Mouse (Mus musculus): ENCODE measurements around the gene Abcc9. TPM values are rescaled to one million over a fixed set of nuclear protein-coding genes. Genes with fewer than 3 reads are reported as not detected.

Abcc9 gene
- polyA plus RNA-seq, 1 experiment from 2014 or later, result 7.7 TPM

DNA sequence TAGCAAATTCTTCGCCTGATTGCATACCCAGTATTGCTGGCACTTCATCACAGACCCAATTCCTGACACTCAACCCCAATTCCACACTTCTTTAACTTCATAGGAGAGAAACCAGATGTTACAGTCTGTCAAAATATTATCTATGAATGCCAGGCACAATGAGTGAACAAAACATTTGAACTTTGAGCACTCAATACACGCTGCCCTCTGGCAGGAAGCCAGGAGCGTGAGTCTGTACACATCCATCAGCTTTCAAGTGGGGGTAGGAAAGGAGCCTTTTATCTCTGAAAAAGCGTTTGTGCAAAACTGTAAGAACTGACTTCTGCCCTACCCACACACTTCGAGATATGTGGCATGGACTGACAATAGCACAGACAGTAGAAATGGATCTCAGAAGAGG lies 134.7 kb downstream of the Abcc9 start:
- ATAC-seq (replicated peaks; ENCODE audit: low FRiP score), result no peak
- Histone ChIP-seq H3K27ac (no peak overlapping the region), H3K36me3 (peaks cover 9% of the 10 kb centered on the region), H3K9ac (no peak overlapping the region), H3K4me1 (peaks cover 28% of the 10 kb centered on the region), H3K9me3 (replicated peaks) (no peaks in the 10 kb centered on the region), H3K4me2 (0 out of 2 replicates have a peak overlapping the region, but pooled peaks have one; percentile 14), H3K27me3 (peaks cover 31% of the 10 kb centered on the region), H3K4me3 (replicated peaks) (no peak overlapping the region)
- 39% methylated on average over 5 of the region's 5 CpGs for WGBS

DNA sequence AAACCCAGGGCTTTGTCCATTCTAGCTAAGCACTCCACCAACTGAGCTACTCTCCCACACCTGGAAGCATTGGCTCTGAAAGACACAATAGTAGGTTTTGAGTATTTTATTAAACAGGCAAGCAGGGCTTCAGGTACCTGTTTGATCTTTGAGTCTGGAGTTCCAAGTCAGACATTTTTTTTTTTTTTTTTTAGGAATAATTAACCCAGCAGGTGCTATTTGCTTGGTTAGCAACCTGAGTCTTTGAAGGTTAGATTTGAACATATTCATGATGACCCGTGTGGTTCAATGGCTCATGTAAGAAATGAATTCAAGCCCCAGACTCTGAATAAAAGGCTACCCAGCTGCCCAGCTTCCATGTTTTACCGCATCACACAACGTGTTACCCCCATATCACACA lies 137.4 kb downstream of the Abcc9 start:
- WGBS, result 90% methylated on average over 3 of the region's 3 CpGs
- H3K4me1 ChIP-seq, result peaks cover 6% of the 10 kb centered on the region; the same call in 1 of the 2 replicates
- no peak for ATAC-seq (replicated peaks; ENCODE audit: low FRiP score)
- no peaks in the 10 kb centered on the region for H3K9me3 ChIP-seq (replicated peaks)
- no peak overlapping the region for H3K9ac ChIP-seq
- H3K4me2 ChIP-seq, result no peak overlapping the region
- peaks cover 9% of the 10 kb centered on the region for H3K36me3 ChIP-seq
- no peak overlapping the region for H3K4me3 ChIP-seq (replicated peaks)
- H3K27ac ChIP-seq, result no peak overlapping the region
- H3K27me3 ChIP-seq, result peaks cover 20% of the 10 kb centered on the region

DNA sequence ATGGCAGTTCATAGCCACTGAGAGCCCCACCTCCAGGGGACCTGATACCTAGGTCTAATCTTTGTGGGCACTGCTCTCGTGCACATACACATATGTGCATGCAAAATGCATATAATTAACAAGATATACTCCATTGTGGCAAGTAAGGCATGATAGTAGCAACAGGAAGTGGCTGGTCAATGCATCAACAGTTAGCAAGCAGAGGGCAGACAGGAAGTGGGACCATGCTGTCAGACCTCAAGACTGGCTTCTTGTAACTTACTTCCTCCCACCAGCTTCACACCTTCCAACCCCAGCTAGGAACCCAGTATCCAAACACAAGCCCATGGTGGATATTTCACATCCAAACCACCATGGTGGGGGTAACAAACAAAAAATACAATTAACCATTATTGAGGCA lies 141.0 kb downstream of the Abcc9 start:
- Histone ChIP-seq H3K4me1 (no peaks in the 10 kb centered on the region), H3K27me3 (no peaks in the 10 kb centered on the region), H3K27ac (no peak overlapping the region), H3K4me2 (no peak overlapping the region), H3K36me3 (peaks cover 9% of the 10 kb centered on the region), H3K9ac (no peak overlapping the region), H3K9me3 (replicated peaks) (no peaks in the 10 kb centered on the region), H3K4me3 (replicated peaks) (no peak overlapping the region)
- no peak for ATAC-seq (replicated peaks; ENCODE audit: low FRiP score)
- 81% methylated on average over 1 of the region's 1 CpGs for WGBS

DNA sequence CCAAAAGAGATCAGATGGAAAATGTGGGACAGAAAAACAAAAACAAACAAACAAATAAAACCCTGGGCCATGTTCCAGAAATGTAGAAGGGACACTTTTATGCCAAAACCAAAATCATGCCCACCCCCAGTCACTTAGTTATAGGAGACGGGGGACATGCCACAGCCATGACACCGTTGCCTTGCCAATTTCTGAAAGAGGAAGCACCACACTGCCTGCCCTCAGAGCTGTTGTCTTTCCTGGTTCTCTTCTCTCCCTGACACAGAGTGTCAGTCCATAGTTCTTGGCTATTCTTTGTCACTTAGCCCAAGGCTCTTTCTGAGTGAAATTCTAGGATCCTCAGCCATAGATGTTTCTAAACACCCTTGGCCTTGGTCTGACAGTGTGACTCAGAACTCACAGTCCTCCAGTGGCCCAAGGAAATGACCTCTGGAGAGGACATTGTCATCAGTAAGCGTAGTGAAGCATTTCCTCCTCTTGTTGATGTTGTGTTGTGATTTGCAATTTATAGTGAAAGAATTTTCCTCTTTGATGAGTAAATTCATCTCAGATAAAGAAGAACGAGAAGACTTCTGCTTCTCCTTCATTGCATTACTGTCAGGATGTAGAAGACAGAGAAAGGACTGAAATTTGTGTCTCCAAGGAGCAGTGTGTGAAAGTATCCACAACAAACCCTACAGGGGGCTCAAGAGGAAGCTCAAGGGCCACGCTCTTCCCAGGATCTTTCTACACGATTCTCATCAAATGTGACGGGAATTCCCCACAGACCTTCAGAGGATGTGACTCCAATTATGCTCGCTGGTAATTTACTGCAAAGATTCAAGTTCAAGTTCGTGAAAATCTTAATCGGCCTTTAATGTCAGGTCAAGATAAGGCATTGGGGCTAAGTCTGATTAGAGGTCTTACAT lies 143.1 kb downstream of the Abcc9 start:
- Histone ChIP-seq H3K36me3 (no peaks in the 10 kb centered on the region), H3K27ac (no peak overlapping the region), H3K27me3 (no peaks in the 10 kb centered on the region), H3K9ac (no peak overlapping the region), H3K4me3 (replicated peaks) (no peak overlapping the region), H3K4me1 (no peaks in the 10 kb centered on the region), H3K9me3 (replicated peaks) (no peaks in the 10 kb centered on the region), H3K4me2 (no peak overlapping the region)
- no peak for ATAC-seq (replicated peaks; ENCODE audit: low FRiP score)
- WGBS, result 71% methylated on average over 10 of the region's 10 CpGs

DNA sequence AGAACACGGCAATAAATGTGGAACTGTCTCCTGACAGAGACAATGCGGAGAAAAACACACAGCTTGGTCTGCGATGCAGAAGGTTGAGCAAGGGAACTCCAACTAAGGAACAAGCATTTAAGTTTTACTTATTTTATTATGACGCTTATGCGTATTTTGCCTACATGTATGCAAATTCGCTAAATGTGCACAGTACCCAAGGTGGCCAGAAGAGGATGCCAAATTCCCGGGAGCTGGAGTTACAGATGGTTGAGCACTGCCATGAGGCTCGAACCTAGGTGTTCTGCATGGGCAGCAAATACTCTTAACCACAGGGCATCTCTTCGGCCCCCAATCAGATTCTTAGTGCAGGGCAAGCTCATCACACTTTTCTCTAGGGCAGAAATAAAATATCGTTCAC lies 144.0 kb downstream of the Abcc9 start:
- no peaks in the 10 kb centered on the region for H3K4me1 ChIP-seq
- H3K9ac ChIP-seq, result no peak overlapping the region
- H3K9me3 ChIP-seq (replicated peaks), result no peaks in the 10 kb centered on the region
- ATAC-seq (replicated peaks; ENCODE audit: low FRiP score), result no peak
- WGBS, result 86% methylated on average over 10 of the region's 10 CpGs
- no peak overlapping the region for H3K4me2 ChIP-seq
- H3K27me3 ChIP-seq, result no peaks in the 10 kb centered on the region
- H3K27ac ChIP-seq, result no peak overlapping the region
- no peaks in the 10 kb centered on the region for H3K36me3 ChIP-seq
- H3K4me3 ChIP-seq (replicated peaks), result no peak overlapping the region

DNA sequence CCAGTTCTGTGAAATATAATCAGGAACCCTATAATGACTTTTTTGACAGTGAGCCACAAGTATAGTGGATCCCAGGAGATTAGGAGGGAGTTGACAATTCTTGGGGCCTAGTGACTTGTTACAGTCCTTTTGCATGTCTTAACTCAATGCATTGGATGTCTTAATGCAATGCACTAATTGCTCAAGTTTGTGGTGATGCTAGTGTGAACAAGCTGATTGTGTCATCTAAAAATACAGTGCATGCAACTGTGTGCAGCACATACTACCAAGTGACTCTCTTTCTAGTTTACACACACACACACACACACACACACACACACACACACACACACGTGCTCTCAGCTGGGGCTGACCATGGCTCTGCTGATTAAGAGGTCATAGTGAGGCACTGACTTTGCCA lies 146.1 kb downstream of the Abcc9 start:
- H3K36me3 ChIP-seq, result no peaks in the 10 kb centered on the region
- H3K27me3 ChIP-seq, result no peaks in the 10 kb centered on the region
- no peaks in the 10 kb centered on the region for H3K9me3 ChIP-seq (replicated peaks)
- H3K27ac ChIP-seq, result no peak overlapping the region
- ATAC-seq (replicated peaks; ENCODE audit: low FRiP score), result no peak
- peaks cover 9% of the 10 kb centered on the region for H3K4me1 ChIP-seq
- 75% methylated on average over 1 of the region's 1 CpGs for WGBS
- H3K4me3 ChIP-seq (replicated peaks), result no peak overlapping the region
- no peak overlapping the region for H3K9ac ChIP-seq
- H3K4me2 ChIP-seq, result no peak overlapping the region

DNA sequence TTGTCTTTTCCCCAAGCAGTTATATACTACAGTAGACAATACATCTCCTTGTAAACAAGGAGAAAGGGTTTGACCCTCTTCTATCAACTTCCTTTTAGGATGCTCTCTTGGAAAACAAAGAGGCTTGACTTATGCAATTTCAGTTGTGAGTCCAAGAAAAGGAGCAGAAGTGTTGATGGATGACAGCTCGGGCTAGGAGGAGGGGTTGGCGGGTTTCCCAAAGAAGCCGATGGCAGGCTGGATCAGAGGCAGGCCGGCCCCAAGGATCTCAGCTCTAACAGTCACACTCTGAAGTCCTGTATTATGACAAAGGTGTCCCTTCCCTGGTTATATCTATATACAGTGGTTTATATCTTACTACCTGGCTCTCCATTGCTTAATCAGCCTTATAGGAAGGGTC lies 150.6 kb downstream of the Abcc9 start:
- Histone ChIP-seq H3K4me1 (peaks cover 17% of the 10 kb centered on the region), H3K27me3 (no peaks in the 10 kb centered on the region), H3K27ac (peak overlapping the region; percentile 75), H3K9ac (no peak overlapping the region), H3K4me3 (replicated peaks) (no peak overlapping the region), H3K9me3 (replicated peaks) (no peaks in the 10 kb centered on the region), H3K4me2 (no peak overlapping the region), H3K36me3 (no peaks in the 10 kb centered on the region)
- WGBS, result 40% methylated on average over 4 of the region's 4 CpGs
- peak; percentile 52 for ATAC-seq (replicated peaks; ENCODE audit: low FRiP score)

DNA sequence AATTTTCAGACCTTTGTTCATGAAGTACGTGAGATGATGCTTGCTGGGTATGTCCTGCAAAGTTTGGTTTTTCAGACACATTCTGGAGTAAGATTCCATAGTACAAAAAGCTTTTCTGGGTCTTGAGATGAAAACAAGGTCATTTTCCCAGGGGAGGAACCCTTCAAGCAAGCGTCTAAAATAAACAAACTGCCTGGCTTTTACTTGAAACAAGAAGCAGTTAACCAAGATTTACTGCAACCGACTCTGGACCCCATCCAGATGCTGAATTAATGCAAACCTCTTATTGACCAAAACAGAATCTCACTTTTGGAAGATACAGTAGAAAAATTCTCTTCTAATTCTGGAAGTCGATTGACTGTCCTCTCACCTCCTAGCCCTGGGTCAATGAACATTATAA lies 151.2 kb downstream of the Abcc9 start:
- H3K4me2 ChIP-seq, result no peak overlapping the region
- H3K4me1 ChIP-seq, result peaks cover 17% of the 10 kb centered on the region
- no peaks in the 10 kb centered on the region for H3K27me3 ChIP-seq
- peak overlapping the region; percentile 84 for H3K27ac ChIP-seq
- no peaks in the 10 kb centered on the region for H3K36me3 ChIP-seq
- no peak overlapping the region for H3K9ac ChIP-seq
- H3K4me3 ChIP-seq (replicated peaks), result no peak overlapping the region
- WGBS, result 30% methylated on average over 4 of the region's 4 CpGs
- H3K9me3 ChIP-seq (replicated peaks), result no peaks in the 10 kb centered on the region
- 0 out of 2 replicates have a peak, but pooled peaks have one; percentile 49 for ATAC-seq (replicated peaks; ENCODE audit: low FRiP score)

DNA sequence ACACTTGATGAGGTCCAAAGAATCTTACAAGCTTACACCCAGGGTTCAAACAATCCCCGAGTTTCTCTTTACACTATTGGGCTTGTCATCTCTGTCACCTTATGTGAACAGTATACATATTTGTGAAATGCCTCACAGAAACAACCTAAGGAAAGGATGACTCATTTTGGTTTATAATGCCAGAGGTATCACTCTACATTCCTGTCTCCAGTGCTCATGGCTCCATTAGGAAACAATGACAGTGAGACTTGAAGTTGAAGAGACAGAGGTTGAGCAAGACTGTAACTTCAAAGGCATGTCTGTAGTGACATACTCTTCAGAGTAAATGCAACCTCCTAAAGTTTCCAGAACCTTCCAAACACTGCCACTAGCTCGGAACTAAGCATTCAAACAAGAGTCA lies 153.7 kb downstream of the Abcc9 start:
- H3K4me3 ChIP-seq (replicated peaks), result no peak overlapping the region
- no peaks in the 10 kb centered on the region for H3K9me3 ChIP-seq (replicated peaks)
- peaks cover 30% of the 10 kb centered on the region for H3K4me1 ChIP-seq
- WGBS, result 83% methylated on average over 2 of the region's 2 CpGs
- no peak for ATAC-seq (replicated peaks; ENCODE audit: low FRiP score)
- no peak overlapping the region for H3K4me2 ChIP-seq
- H3K9ac ChIP-seq, result no peak overlapping the region
- H3K27ac ChIP-seq, result no peak overlapping the region
- no peaks in the 10 kb centered on the region for H3K36me3 ChIP-seq
- no peaks in the 10 kb centered on the region for H3K27me3 ChIP-seq

DNA sequence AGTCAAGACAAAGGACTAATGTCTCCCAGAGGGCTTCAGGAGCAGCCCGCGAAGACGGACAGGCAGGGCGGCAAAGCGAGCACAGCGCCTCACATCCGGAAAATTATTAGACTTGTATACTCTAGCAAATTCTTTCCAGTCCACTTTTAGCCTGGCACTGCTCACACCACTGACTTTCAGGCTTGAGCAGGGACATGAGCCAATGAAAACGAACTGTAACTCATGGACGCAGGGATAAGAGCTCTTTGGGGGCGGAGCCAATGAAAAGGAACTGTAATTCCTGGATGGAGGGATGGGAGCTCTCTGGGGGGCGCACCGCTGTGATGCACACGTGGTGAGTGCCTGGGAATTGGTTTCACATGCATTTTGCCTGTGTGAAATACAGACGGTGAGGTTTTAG lies 157.0 kb downstream of the Abcc9 start:
- Histone ChIP-seq H3K27ac (peak overlapping the region; percentile 71), H3K9me3 (replicated peaks) (no peaks in the 10 kb centered on the region)
- ATAC-seq (replicated peaks; ENCODE audit: low FRiP score), result no peak

DNA sequence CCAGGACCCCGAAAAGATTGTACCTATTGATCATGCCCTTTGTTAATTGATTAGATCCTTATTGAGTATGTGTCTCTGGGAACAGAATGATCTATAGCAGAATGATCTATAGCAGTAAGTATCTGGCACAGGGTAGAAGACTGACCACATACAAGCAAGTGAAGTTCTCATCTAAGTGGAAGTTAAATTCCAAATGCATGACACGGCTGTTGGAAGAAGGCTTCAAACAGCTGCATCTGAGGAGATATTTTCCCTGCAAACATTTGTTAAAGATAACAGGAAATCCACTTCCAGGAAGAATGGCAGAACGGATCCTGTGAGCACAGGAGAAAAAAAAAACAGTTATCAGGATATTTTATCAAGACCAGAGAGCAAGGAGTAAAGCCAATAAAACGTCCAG lies 158.5 kb downstream of the Abcc9 start:
- ATAC-seq (replicated peaks; ENCODE audit: low FRiP score), result no peak
- no peaks in the 10 kb centered on the region for H3K27me3 ChIP-seq
- peak overlapping the region; percentile 83 for H3K27ac ChIP-seq
- 54% methylated on average over 4 of the region's 4 CpGs for WGBS
- no peak overlapping the region for H3K9ac ChIP-seq
- H3K4me1 ChIP-seq, result peaks cover 23% of the 10 kb centered on the region
- no peaks in the 10 kb centered on the region for H3K36me3 ChIP-seq
- no peaks in the 10 kb centered on the region for H3K9me3 ChIP-seq (replicated peaks)
- no peak overlapping the region for H3K4me2 ChIP-seq
- no peak overlapping the region for H3K4me3 ChIP-seq (replicated peaks)

More for the DNA sequence above, 157.0 kb downstream of the Abcc9 start:
- peak overlapping the region; percentile 15 for H3K4me2 ChIP-seq
- H3K36me3 ChIP-seq, result no peaks in the 10 kb centered on the region
- H3K4me1 ChIP-seq, result peaks cover 23% of the 10 kb centered on the region
- 49% methylated on average over 14 of the region's 14 CpGs for WGBS
- no peak overlapping the region for H3K9ac ChIP-seq
- H3K27me3 ChIP-seq, result no peaks in the 10 kb centered on the region
- H3K4me3 ChIP-seq (replicated peaks), result no peak overlapping the region

DNA sequence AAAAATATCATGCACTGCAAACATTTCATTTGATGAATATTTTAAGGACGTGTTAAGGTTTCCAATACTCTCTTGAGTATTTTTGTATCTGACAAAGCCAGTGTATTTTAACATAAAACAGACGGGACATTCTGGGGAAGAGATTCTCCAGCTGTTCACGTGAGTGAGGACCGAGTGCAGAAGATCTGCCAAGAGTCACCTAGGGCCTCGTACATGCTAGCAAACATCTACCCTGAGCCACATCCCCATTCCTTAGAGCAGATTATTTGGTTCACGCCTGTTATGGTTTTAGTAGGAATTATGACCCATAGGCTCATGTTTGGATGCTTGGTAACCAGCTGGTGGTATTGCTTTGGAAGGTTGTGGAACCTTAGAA lies 159.3 kb downstream of the Abcc9 start:
- Histone ChIP-seq H3K9me3 (replicated peaks) (no peaks in the 10 kb centered on the region), H3K27ac (peak overlapping the region; percentile 83), H3K9ac (no peak overlapping the region), H3K36me3 (no peaks in the 10 kb centered on the region), H3K4me3 (replicated peaks) (no peak overlapping the region), H3K4me1 (peaks cover 23% of the 10 kb centered on the region), H3K4me2 (no peak overlapping the region), H3K27me3 (no peaks in the 10 kb centered on the region)
- ATAC-seq (replicated peaks; ENCODE audit: low FRiP score), result no peak
- 73% methylated on average over 6 of the region's 6 CpGs for WGBS
